Mouse (Mus musculus): ENCODE results near the gene Leap2. TPM values are rescaled to one million over a fixed set of nuclear protein-coding genes. Genes with fewer than 3 reads are reported as not detected.
"Not testable (repeated sequence)": the region's sequence is repeated elsewhere in the genome, so short reads cannot be mapped to it uniquely, and the experiment has no call there.

The Leap2 gene
- polyA plus RNA-seq, 2 experiments from 2014 or later, result 1.1 TPM; not detected in 1

DNA sequence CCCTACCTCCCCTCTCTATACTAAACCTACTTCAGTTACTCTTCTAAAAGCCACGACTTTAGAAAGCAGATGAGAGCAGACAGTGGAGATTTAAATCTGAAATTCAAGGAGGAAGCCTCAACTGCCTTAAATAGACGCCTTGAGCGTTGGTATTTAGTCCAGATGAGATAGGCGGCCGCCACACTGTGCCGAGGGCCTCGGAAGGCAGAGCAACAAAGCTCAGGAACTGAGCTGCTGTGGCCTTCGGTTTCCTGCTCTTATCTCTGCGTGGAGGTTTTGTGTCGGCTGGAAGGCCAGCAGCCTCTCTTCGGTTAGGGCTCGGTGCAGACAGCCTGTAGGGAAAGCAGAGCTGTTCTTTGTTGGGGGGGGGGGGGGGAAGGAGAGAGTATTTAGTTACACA lies 19.0 kb upstream of the Leap2 start:
- ATAC-seq, result peak; percentile 47

DNA sequence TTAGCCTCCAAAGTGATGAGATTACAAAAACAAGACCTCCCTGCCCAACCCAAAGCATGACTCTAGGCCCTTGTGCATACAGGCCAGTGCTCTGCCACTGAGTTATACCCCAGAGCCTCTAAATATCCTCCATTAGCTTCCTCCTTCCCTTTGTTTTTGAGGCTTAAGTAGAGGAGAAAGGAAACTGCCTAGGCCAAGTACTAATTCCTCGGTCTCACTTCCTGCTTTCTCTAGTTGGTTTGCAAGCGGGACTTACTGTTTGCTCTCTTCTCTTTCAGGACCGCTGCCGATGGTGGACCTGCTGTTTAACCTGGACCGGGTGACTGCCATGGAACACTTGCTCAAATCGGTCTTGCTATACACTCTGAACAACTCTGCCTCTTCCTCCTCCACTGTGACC lies 13.4 kb upstream of the Leap2 start:
- ATAC-seq, result no peak

DNA sequence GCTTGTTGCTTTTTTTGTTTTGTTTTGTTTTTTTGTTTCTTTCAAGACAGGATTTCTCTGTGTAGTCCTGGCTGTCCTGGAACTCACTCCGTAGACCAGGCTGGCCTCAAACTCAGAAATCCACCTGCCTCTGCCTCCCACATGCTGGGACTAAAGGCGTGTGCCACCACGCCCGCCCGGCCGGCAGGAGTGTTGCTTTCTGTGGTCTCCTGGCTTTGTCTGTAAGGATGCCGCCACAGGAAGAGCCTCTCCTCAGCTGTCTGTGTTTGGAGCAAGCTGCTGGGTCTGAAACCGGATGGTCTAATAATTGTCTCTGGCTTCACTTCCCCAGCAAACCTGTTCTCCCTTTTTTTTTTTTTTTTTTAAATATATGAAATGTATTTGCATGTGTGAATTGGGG lies 12.5 kb upstream of the Leap2 start:
- ATAC-seq, result no peak

DNA sequence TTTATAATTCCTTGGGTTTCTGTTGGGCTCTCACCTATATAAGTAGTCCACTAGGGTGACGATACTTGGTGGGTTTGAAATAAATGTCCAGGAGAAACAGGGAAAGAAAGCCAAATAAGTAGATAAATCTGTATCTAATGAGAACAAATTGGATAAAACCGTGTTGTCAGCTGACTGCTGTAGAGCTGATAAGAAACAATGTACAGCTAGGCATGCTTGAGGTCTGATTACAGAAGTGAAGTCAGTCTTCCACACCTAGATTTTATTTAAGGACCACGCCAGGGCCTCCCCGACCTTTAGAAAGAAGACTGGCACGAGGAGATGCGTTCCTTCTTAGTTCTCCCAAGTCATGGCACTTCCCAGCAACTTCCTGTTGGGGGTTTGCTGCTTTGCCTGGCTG lies 10.1 kb upstream of the Leap2 start:
- ATAC-seq, result no peak

DNA sequence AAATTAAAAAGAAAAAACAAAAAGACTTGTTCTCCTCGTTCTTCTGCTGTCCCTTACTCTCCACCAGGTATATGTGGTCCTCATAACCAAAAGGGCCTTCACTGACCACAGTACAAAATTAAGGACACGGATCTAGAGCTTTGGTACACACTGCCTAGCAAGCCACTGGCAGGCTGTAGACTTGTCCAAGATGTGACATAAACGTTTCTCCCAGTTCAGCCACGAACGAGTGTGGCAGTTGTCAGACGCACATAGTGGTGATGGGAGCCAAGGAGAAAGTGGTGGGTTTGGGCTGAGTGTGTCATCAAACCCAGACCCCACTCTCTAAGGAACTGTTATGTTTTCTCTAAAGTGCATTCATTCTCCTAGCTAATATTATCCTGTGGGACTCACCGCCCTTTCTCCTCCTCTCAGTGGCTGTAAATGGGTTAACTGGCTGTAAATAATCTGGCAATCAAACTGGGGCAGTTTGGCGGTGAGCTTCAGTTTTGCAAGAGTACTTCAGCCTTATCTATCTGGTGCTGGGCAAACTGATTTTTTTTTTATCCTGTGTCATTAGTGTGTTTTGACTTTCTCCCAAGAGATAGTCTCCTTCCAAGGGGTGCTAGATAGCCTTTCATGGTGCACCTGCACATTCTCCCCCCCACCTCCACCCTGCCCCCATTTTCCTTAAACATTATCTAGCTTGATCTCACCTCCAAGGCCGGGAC lies 8.5 kb upstream of the Leap2 start:
- ATAC-seq, result no peak

DNA sequence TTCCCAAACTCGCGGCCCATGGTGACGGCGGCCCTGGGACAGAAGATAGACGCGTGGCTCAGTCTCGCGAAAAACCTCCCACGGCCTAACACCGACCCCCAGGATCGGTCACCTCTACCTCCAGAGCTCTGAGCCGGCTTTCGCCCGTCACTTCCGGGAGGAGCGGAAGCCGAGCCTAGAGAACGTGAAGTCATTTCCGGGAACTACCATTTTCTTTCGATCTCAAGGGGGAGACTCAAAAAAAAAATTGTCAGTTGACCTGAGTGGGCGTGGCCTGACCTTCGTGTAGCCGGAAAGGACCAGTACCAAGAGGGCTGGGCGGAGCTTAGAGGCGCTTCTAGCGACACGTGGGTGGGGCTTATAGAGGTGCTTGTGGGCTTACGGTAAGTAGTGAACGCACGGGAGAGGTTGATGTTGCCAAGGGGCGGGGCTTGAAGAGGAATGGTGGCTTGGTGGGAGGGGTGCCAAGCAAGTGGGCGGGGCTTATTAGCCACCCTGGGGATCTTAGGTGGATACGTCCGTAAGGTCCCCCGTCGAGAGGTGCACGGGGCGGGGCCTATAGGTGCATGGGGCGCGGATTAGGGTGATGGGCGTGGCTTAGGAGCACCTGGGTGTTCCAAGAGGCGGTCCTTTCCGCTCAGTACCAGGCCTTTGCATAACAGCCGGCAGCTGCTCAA lies 7.8 kb upstream of the Leap2 start, which contains the start of the genes Uqcrq and Gdf9:
Gene Uqcrq (minus strand): TSS at position 162 of the 677 bp plus-strand sequence.
Gene Gdf9 (plus strand): TSS at position 354 of the 677 bp plus-strand sequence.
- peak; percentile 90 for ATAC-seq

DNA sequence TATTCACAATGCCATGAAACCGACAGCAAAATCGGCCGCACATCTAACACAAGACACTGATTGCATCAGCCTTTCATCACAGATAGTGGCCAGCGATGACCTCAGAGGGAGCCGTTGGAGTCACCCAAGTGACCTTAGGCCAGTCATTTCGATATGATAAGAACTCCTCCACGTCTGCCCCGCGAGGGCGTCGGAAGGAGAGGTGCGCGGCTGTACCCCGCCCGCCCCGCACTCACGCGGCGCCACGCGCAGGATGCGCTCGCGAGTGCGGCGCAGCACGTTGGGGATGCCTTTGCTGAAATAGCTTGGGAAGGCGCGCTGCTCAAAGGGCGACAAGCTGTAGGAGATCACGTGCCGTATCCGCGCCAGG lies 7.3 kb upstream of the Leap2 start:
- ATAC-seq, result peak; percentile 38

DNA sequence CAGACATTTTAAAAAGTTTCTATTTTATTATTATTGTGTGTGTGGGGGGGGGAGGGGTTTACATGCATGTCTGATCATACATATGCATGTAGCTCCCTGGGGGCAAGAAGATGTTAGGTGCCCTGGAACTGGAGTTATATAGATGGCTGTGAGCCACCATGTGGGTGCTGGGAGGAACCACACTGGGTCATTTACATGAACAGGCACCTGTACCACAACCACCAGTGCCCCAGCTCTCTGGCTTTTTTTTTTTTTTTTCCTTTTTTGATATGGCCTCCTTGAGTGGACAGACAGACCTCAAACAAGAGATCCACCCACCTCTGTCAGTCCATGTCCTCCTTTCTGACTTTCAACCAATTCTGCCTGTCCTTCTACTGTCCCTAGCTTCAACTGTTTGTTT lies 6.2 kb upstream of the Leap2 start:
- no peak for ATAC-seq

DNA sequence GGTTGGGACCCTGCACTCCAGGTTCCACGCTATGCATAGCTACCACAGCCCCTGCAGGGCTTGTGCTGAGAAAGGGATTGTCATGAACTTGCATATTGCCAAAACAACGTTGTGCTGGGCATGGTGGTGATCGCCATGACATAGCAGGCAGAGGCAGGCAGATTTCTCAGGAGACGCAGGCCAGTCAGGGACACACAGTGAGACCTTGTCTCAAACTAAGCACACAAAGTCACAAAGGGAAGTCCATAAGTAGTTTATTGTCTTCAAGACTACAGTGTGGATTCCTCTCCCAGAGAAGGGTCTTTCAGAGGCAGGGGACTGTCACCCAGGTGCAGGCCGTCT lies 5.7 kb upstream of the Leap2 start:
- no peak for ATAC-seq

DNA sequence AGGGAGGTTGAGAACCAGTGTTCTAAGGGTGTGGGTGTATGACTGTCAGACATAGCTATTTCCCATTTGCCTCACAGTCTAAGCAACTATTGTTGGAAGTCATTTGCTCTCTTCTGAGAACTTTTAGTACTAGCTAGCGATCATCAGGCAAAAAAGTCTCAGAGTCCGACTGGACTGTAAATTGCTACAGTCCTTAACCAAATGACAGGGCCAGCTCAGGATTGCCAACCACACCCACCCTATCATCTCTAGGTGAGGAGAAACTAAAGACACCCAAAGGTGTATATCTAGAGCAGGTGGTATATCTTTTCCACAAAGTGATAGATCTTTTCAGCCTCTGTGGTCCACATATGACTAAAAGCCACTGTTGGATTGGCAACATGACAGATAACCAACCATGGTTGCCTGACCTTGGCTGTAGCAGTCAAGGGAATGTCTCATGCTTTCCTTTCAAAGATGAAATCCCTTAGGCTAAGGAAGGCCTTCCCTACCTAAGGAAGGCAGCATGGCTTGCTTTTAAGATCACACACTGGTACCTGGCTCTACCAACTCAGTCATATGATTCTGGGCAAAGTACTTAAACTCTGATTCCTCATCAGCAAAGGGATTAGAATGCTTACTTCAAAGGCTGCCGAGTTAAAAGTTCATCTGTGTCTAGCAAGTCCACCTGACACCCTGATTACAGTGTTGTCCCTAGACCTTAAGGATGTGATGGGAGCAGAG lies 5.2 kb upstream of the Leap2 start:
- no peak for ATAC-seq

DNA sequence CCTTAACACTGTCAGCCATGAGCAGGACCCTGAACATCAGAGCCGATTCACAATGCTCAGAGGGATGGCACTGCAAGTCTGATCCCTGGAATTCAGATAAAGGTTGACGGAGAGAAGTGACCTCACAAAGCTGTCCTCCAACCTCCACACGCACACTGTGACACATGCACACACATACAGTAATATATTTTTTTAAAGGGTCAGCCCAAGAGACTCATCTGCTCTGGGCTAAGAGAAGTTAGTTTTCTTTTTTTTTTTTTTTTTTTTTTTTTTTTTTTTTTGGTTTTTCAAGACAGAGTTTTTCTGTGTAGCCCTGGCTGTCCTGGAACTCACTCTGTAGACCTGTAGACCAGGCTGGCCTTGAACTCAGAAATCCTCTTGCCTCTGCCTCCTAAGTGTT lies 3.9 kb upstream of the Leap2 start:
- not testable (repeated sequence) for ATAC-seq

DNA sequence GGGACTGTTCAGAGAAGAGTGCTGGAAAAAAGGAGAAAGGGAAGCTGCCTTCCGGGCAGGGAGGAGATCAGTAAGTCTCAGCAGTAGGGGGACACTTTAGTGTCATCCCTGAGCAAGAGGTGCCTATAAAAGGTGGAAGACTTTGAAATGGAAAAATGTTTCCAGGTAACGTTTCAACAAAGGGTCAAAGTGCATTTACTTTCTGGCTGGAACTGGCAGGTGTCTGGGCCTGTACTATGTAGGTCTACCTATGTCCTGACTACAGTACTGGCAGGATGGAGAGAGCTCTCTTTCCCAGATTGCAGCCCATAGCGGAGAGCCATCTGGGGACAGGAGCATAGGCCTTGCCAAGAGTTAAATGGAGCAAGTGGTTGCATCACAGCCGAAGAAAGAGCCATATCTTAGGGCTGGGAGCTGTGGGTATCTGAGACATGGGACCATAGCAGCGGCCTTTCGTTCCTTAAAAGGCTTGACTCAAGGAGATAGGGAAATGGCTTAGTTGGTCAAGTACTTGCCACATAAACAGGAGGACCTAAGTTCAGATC lies 2.8 kb upstream of the Leap2 start:
- ATAC-seq, result no peak

DNA sequence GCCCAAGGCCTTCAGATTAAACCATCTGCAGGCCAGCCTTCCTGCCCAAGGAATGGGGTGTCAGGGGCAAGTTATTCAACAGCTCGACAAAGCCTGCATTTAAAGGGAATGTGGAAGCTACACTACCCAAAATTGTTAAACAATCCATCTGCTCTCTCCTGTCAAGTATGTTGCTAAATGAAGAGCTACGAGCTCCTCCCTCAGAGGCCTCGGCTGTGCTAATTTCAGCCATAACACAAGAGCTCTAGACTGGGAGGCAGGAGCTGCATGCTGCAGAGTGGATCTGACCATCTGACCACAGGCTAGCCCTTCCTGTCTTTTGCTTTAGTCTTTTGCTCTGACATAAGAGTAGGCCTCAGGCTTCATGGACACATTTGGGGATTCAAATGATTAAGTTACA lies 2.3 kb upstream of the Leap2 start:
- no peak for ATAC-seq

DNA sequence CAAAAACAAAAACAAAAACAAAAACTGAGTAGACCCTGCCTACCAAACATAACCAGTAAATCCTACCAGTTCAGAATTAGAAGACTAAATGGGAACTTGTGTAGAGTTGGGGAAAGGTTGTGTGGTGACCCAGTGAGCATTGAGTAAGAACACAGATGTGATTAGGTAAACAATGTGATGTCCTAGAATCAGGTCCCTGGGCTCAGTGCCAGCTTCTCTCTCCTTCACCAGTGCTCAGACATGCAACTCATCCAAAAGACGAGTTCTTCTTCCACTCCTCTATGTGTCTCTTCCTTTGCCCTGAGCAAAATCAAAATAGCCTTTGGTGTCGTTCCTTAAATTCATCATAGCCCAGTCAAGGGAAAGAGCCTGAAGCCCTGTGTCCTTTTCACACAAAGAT lies 1.9 kb upstream of the Leap2 start:
- ATAC-seq, result no peak

DNA sequence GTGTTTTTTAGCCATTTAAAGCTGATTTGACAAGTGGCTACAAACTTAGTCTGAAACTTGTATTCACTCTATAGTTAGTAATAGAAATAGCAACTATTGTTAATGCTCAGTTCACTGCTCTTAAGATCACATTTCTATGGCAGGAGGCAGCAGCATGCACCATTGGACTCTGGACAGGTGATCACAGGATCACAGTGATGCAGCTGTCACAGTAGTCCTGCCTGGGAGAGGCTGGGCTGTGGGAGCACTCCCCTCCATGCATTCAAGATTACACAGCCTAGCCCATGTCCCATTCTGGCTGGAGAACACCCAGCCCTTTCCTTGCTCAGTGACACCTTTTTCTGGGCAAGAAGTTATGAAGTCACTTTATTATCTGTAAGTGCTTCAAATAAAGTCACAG lies 4.9 kb downstream of the Leap2 start:
- no peak for ATAC-seq

DNA sequence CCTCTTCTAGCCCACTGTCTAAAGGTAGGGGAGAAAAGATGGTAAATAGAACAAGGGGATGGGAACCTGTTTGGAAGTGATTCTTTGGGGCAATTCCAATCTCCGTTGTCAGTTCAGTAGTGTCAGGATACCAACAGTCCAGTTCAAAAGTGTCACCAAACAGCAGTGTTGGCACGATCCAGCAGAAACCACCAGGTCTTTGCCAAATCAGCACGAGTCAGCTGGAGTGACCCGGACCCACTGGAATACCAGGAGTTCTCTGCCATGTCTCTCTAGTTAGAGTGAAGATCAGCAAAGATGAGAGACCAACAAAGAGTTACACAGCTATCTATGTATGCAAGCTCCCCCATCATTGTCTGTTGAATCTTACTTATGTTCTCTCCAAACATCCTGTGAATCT lies 9.1 kb downstream of the Leap2 start:
- no peak for ATAC-seq

DNA sequence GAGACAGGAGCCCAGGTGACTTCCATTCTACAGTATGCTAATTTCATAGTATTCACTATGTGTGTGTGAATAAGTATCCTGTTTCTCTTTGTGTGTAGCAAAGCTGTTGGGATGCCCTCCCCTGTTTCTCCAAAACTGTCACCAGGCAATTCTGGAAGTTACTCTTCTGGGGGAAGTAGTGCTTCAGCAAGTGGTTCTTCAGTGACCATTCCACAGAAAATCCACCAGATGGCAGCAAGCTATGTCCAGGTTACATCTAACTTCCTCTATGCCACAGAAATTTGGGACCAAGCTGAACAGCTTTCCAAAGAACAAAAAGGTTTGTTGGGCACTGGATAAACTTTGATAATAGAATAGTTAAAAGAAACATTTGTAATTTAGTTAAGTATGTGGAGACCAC lies 11.2 kb downstream of the Leap2 start:
- no peak for ATAC-seq

DNA sequence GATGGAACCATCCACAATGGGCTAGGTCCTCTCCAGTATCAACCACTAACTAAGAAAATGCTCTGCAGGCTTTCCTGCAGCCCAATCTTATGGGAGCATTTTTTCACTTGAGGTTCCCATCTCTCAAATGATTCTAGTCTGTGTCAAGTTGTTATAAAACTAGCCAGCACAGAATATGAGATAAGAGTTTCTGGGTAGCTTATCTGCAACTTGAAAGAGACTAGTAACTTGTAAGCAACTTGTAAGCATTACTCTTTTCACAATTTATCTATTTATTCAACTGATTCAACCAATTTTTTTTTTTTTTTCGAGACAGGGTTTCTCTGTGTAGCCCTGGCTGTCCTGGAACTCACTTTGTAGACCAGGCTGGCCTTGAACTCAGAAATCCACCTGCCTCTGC lies 19.3 kb downstream of the Leap2 start:
- no peak for ATAC-seq

DNA sequence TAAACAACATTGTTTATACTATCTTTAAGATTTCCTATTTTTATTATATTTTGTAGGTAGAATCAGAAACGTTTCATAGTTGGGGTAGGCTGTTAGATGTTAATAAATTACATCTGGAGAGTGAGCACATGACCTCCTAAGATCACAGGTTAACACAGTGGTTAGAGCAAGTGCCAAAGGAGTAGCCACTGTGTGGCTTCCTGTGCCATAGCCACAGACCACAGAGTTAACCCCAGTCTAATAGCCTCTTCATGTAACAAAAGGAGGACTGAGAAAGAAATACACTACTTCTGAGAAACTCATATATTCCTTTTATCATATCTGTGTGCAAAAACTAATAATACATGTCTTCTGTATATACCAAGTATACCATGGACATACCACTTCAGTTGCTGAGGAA lies 29.1 kb downstream of the Leap2 start:
- no peak for ATAC-seq

DNA sequence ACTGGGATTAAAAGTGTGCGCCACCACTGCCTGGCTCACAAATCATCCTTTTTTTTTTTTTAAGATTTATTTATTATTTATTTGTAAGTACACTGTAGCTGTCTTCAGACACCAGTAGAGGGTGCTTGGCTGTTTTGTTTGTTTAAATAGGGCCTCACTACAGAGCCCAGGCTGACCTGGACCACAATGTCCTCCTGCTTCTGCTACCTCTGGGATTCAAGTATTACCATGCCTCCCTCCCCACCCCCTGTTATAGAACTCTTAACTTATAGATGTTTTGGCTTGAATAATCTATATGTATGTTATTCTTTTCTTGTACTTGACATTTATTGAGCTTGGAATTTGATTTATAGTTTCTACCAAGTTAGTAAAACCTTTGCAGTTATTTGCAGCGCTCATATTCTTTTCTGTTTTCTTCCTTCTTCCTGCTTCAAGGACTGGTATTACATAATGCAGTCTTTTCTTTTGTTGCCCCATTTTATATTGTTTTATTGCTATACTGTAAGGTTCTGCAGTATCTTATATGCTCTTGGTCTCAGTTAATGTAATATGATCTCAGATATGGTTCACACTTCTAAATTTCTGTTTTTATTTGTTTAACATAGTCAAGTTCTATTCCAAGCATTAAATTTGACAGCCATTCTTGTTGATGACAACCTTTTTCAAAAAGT lies 39.1 kb downstream of the Leap2 start:
- ATAC-seq, result no peak

DNA sequence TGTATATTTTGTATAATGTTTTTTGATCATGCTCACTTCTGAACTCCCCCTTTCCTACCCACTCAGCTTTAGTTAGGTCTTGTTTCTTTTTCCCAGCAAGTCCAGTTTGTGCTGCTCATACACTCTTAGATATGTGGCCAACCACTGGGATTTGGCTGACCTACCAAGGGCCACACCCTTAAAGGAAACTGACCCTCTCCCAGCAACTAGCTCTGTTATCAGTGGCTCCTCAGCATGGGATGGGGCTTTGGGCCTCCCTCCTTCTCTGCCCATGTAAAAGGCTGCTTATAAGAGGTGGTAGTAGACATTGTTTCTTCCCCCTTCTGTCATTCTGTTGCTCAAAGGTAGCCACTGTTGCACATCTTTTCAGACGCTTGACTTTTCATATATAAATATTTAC lies 44.1 kb downstream of the Leap2 start:
- ATAC-seq, result no peak

Data from CD4-positive, CD25-positive, alpha-beta regulatory T cell, adult 4 months (primary cell).